Mouse (Mus musculus) ES-Bruce4 (cell line): Measurements from ENCODE around the gene Orai2. TPM values are rescaled to one million over a fixed set of nuclear protein-coding genes. Genes with fewer than 3 reads are reported as not detected.

Experiments used
- H3K27ac ChIP-seq: 2 replicates; pipeline ENCODE4 v1.5.1; 2012; ENCODE audit warnings: low read length, inconsistent platforms; ENCODE audit not compliant: insufficient read depth
- H3K27me3 ChIP-seq: 2 replicates; pipeline ENCODE4 v1.6.1; 2012; ENCODE audit warnings: mild to moderate bottlenecking, low read length, inconsistent platforms; ENCODE audit not compliant: control insufficient read depth, poor library complexity, insufficient read depth, severe bottlenecking
- H3K36me3 ChIP-seq: 2 replicates; pipeline ENCODE4 v1.6.1; 2012; ENCODE audit warnings: inconsistent platforms, mild to moderate bottlenecking, low read length, moderate library complexity; ENCODE audit not compliant: control insufficient read depth, poor library complexity, insufficient read depth, severe bottlenecking
- H3K4me1 ChIP-seq: one replicate; pipeline ENCODE4 v1.8.1; 2011; ENCODE audit warnings: low read length; ENCODE audit not compliant: control insufficient read depth, insufficient read depth
- H3K4me3 ChIP-seq: 2 replicates; pipeline ENCODE4 v1.5.1; 2011; ENCODE audit warnings: low read depth, mild to moderate bottlenecking, low read length
- H3K9ac ChIP-seq: 2 replicates; pipeline ENCODE4 v1.6.1; 2012; ENCODE audit warnings: low read depth, mild to moderate bottlenecking, inconsistent platforms; ENCODE audit not compliant: poor library complexity, severe bottlenecking
- H3K9me3 ChIP-seq: replicated peaks from 2 replicates; pipeline ENCODE4 v1.6.1; 2012; ENCODE audit warnings: mild to moderate bottlenecking, low read length, inconsistent platforms; ENCODE audit not compliant: control insufficient read depth, poor library complexity, insufficient read depth, severe bottlenecking
- CTCF ChIP-seq: IDR thresholded peaks from one replicate; pipeline ENCODE4 v1.8.1; 2011; ENCODE audit warnings: low read depth, low read length
- EP300 ChIP-seq: IDR thresholded peaks from 2 replicates; pipeline ENCODE4 v1.6.1; 2011; ENCODE audit warnings: low read depth, low read length; ENCODE audit not compliant: insufficient read depth
- POLR2A ChIP-seq: IDR thresholded peaks from one replicate; pipeline ENCODE4 v1.8.1; 2011; ENCODE audit warnings: low read length; ENCODE audit not compliant: insufficient read depth
- polyA plus RNA-seq: library from polyadenylated mRNA; stranded (reverse); fragments of >200 nt; gene quantifications from 2 replicates; pipeline ENCODE4 v1.2.4, GENCODE M21; 2011; ENCODE audit warnings: low read depth; ENCODE audit not compliant: missing spikeins, insufficient read depth, insufficient read length

Orai2 gene
- polyA plus RNA-seq, 1 experiment = 1.5 TPM

GRCm38 (mm10) chr5:136137658-136138274, 32.7 kb downstream of the Orai2 start:
- TF ChIP-seq POLR2A (no peak), CTCF (peak; percentile 84), EP300 (no peak)
- no peak overlapping the region for H3K9ac ChIP-seq
- H3K27ac ChIP-seq = no peak overlapping the region
- no peaks in the 10 kb centered on the region for H3K36me3 ChIP-seq
- no peak overlapping the region for H3K4me3 ChIP-seq
- no peaks in the 10 kb centered on the region for H3K9me3 ChIP-seq
- peaks cover 5% of the 10 kb centered on the region for H3K4me1 ChIP-seq
- H3K27me3 ChIP-seq = no peaks in the 10 kb centered on the region

GRCm38 (mm10) chr5:136136292-136136990, 34.1 kb downstream of the Orai2 start:
- H3K9me3 ChIP-seq = no peaks in the 10 kb centered on the region
- no peaks in the 10 kb centered on the region for H3K36me3 ChIP-seq
- peaks cover 5% of the 10 kb centered on the region for H3K4me1 ChIP-seq
- peak overlapping the region; percentile 82 for H3K9ac ChIP-seq
- no peak overlapping the region for H3K27ac ChIP-seq
- no peaks in the 10 kb centered on the region for H3K27me3 ChIP-seq
- peak overlapping the region; percentile 93 for H3K4me3 ChIP-seq
- no peak for TF ChIP-seq CTCF

GRCm38 (mm10) chr5:136135571-136136291, 34.8 kb downstream of the Orai2 start, which contains the start of the genes Lrwd1 and Alkbh4:
Lrwd1 (minus strand) TSS chr5:136136074.
Alkbh4 (plus strand) TSS chr5:136136146.
- no peaks in the 10 kb centered on the region for H3K27me3 ChIP-seq
- H3K9me3 ChIP-seq = no peaks in the 10 kb centered on the region
- no peak within 1 kb of the TSS for H3K27ac ChIP-seq
- H3K4me1 ChIP-seq = peaks cover 5% of the 10 kb centered on the region
- H3K36me3 ChIP-seq = no peaks in the 10 kb centered on the region
- peak within 1 kb of the TSS; percentile 97 for H3K4me3 ChIP-seq
- peak; percentile 66 for TF ChIP-seq CTCF
- no peak for TF ChIP-seq EP300
- peak; percentile 69 for TF ChIP-seq POLR2A
- peak within 1 kb of the TSS; percentile 82 for H3K9ac ChIP-seq

GRCm38 (mm10) chr5:136122165-136122564, 48.3 kb downstream of the Orai2 start:
- Histone ChIP-seq H3K9me3 (no peaks in the 10 kb centered on the region), H3K27me3 (no peaks in the 10 kb centered on the region), H3K4me3 (no peak overlapping the region), H3K27ac (no peak overlapping the region), H3K4me1 (peaks cover 2% of the 10 kb centered on the region), H3K9ac (no peak overlapping the region), H3K36me3 (peaks cover 40% of the 10 kb centered on the region)
- TF ChIP-seq EP300 (no peak), CTCF (no peak), POLR2A (no peak)

GRCm38 (mm10) chr5:136116784-136117112, 53.8 kb downstream of the Orai2 start:
- peak overlapping the region; percentile 92 for H3K4me3 ChIP-seq
- peak overlapping the region; percentile 81 for H3K9ac ChIP-seq
- H3K27ac ChIP-seq = no peak overlapping the region
- no peaks in the 10 kb centered on the region for H3K27me3 ChIP-seq
- H3K36me3 ChIP-seq = peaks cover 15% of the 10 kb centered on the region
- peaks cover 5% of the 10 kb centered on the region for H3K4me1 ChIP-seq
- TF ChIP-seq CTCF = no peak
- TF ChIP-seq EP300 = no peak
- TF ChIP-seq POLR2A = no peak
- H3K9me3 ChIP-seq = no peaks in the 10 kb centered on the region
